10 mouse cellular contexts compared by ENCODE assay signal in genomic region chr1:60778465-60779115, GRCm38 (mm10).
DNase-seq lines count a peak whose midpoint lies in the region; ATAC-seq and TF ChIP-seq lines count a peak whose summit lies in the region.
"Had no signal": no experiment of that assay in that cellular context is flagged by ENCODE, and none has a peak within 500 bp of the region (broad histone marks: within the 10 kb centered on the region; RNA-seq: fewer than 3 reads in every experiment).

No protein-coding gene starts in this region.

- no peaks in the 10 kb centered on the region for H3K79me2 ChIP-seq in myocyte (ENCODE audit: control insufficient read depth, insufficient read depth)

- no peaks in the 10 kb centered on the region for H3K36me3 ChIP-seq in liver, embryonic 11.5 days (ENCODE audit: control insufficient read depth, insufficient read depth, low read length)
- no peaks in the 10 kb centered on the region for H3K36me3 ChIP-seq in myocyte (ENCODE audit: control insufficient read depth, insufficient read depth)

- no peaks in the 10 kb centered on the region for H3K27me3 ChIP-seq in liver, embryonic 11.5 days (replicated peaks; ENCODE audit: control insufficient read depth, insufficient read depth, low read length)
- H3K27me3 ChIP-seq in myocyte (ENCODE audit: control insufficient read depth, insufficient read depth, insufficient read length): no peaks in the 10 kb centered on the region

- H3K4me1 ChIP-seq in liver, embryonic 11.5 days (replicated peaks; ENCODE audit: control insufficient read depth, insufficient read depth, low read length): no peaks in the 10 kb centered on the region

- no peaks in the 10 kb centered on the region for H3K9me3 ChIP-seq in liver, embryonic 11.5 days (ENCODE audit: control insufficient read depth, low read length)

- H3K4me2 ChIP-seq in liver, embryonic 11.5 days: no peak overlapping the region
- no peak overlapping the region for H3K4me2 ChIP-seq in myocyte (ENCODE audit: low read depth)
- H3K4me2 ChIP-seq: midbrain, embryonic 11.5 days had no signal

- TF ChIP-seq POLR2A in myocyte (IDR thresholded peaks at IDR 0.05; ENCODE audit: insufficient read length, low read depth): no peak

- DNase-seq in liver: peak; percentile 3
- DNase-seq in liver, embryonic 11.5 days (ENCODE audit: low spot score): no peak
- peak; percentile 60 for DNase-seq in gastrocnemius, postnatal 25 days
- no peak for DNase-seq in right cerebral cortex, postnatal 14 days
- DNase-seq in cerebellum, adult 8-10 months: no peak
- DNase-seq in embryo, embryonic 11 days: no peak
- DNase-seq: right cerebral cortex, adult 18-20 months had no signal

- no peak for ATAC-seq in liver, embryonic 11.5 days (replicated peaks; ENCODE audit: low FRiP score)
- peak; percentile 8 for ATAC-seq in inflammation-experienced regulatory T-cells, adult 6 months

- 80% methylated on average over 8 of the region's 8 CpGs for WGBS in liver, embryonic 11.5 days

- H3K4me3 ChIP-seq in liver, embryonic 11.5 days (ENCODE audit: low read depth, low read length): no peak overlapping the region
- H3K4me3 ChIP-seq in myocyte: no peak overlapping the region

- no peak overlapping the region for H3K9ac ChIP-seq in liver, embryonic 11.5 days (ENCODE audit: low read depth, low read length)

- no peak overlapping the region for H3K27ac ChIP-seq in liver, embryonic 11.5 days (ENCODE audit: low read depth, low read length)

- H3ac ChIP-seq in myocyte (ENCODE audit: control insufficient read depth, insufficient read length): no peak overlapping the region

TF ChIP-seq in myocyte, 11 proteins besides CTCF, POLR2A, EP300 and RAD21:
- peak in 2 of 3 experiments; percentile 41 to 71 for TF ChIP-seq MYOG (IDR thresholded peaks at IDR 0.05; ENCODE audit: control insufficient read depth in 1 of 3, insufficient read depth in 1 of 3, insufficient read length in 2 of 3, low read depth in 2 of 3)
- TF ChIP-seq CEBPB (IDR thresholded peaks at IDR 0.05; ENCODE audit: insufficient read depth, poor library complexity, severe bottlenecking): no peak
- TF ChIP-seq USF1 (IDR thresholded peaks at IDR 0.05; ENCODE audit: low read depth): no peak
- no peak for TF ChIP-seq E2F4 (IDR thresholded peaks at IDR 0.05; ENCODE audit: insufficient read depth)
- TF ChIP-seq MAX (IDR thresholded peaks at IDR 0.05; ENCODE audit: low read depth): no peak
- no peak for TF ChIP-seq REST (IDR thresholded peaks at IDR 0.05; ENCODE audit: insufficient read depth, insufficient read length)
- no peak for TF ChIP-seq TCF3 (IDR thresholded peaks at IDR 0.05; ENCODE audit: insufficient read length, low read depth)
- TF ChIP-seq MYOD1 (IDR thresholded peaks at IDR 0.05; ENCODE audit: control insufficient read depth in 1 of 3, insufficient read length in 2 of 3, low read depth in 2 of 3): peak; percentile 27 to 78 (median 32)
- no peak for TF ChIP-seq POLR2AphosphoS2 (IDR thresholded peaks at IDR 0.05; ENCODE audit: insufficient read length, low read depth)
- TF ChIP-seq TCF12 (IDR thresholded peaks at IDR 0.05; ENCODE audit: insufficient read depth, poor library complexity, severe bottlenecking): peak; percentile 12
- no peak for TF ChIP-seq SRF (IDR thresholded peaks at IDR 0.05; ENCODE audit: control insufficient read depth, insufficient read length, low read depth)

Comparison
In these comparisons a context has a peak if more than half of its experiments do, and no peak if none do; other contexts are left out.
1. DNase-seq: peak in liver (single experiment) and gastrocnemius, postnatal 25 days (single experiment); none in liver, embryonic 11.5 days (single experiment), right cerebral cortex, postnatal 14 days (single experiment), cerebellum, adult 8-10 months (single experiment) and embryo, embryonic 11 days (single experiment).